Mouse (Mus musculus) bone marrow, adult 2 months (tissue): Measurements from ENCODE around the gene Palld.

Source experiments
- CTCF ChIP-seq: fragments of 200-500 bp; IDR thresholded peaks from 2 replicates; pipeline ENCODE4 v1.5.1; 2011; ENCODE audit warnings: low read length, control low read depth; ENCODE audit not compliant: control insufficient read depth, insufficient read depth
- POLR2A ChIP-seq: fragments of 200-500 bp; IDR thresholded peaks from 2 replicates; pipeline ENCODE4 v1.6.1; 2011; ENCODE audit warnings: low read depth, mild to moderate bottlenecking, control low read depth, low read length, borderline replicate concordance; ENCODE audit not compliant: control insufficient read depth

GRCm38 (mm10) chr8:61552755-61553402 is 349.6 kb downstream of the Palld start:
- TF ChIP-seq POLR2A = no peak
- no peak for TF ChIP-seq CTCF
